Mouse (Mus musculus) CD4-positive helper T cell, adult 2 months (primary cell): Measurements from ENCODE around the gene Exosc2.
"Not testable (repeated sequence)": the region's sequence is repeated elsewhere in the genome, so short reads cannot be mapped to it uniquely, and the experiment has no call there.

Source experiments
- DNase-seq: peaks from one replicate; pipeline ENCODE4 v3.0.0-alpha.2; 2012; ENCODE audit warnings: low read depth, missing footprints, low spot score

Exosc2 gene

DNA sequence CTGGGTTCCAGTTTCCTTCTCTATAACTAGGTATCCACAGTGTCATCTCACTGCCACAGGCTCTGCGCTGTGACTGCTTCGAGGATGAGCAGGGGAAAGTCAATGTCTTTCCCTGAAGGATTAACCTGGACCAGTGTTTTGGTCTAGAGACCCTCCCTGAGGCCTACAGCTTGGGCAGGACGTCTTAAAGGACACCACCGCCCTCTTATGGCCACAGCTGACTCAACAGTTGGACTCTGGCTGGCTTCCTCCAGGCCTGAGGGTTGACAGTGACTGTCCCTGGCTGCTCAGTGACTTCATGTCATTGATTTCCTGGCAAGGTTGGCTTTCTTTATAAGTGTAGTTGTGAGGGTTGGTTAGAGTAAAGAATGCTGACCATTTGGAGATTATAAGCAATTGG is 3.2 kb upstream of the Exosc2 start:
- no peak for DNase-seq

DNA sequence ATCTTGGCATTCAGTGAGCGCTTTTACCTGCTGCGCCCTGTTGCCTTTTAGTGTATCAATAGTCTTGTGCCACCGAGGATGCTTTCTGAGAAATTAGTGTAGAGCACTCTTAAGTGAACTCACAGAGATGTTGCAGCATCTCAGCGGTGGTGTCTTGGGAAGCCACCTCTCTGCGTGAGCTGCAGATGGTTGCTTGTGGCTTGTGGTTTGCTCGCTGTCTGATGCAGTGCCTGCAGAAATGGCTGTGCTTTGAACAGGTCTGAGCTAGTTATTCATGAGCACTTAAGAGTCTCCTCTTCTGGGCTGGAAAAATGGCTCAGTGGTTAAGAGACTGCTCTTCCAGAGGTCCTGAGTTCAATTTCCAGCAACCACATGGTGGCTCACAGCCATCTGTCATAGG is 8.1 kb downstream of the Exosc2 start:
- peak; percentile 41 for DNase-seq

DNA sequence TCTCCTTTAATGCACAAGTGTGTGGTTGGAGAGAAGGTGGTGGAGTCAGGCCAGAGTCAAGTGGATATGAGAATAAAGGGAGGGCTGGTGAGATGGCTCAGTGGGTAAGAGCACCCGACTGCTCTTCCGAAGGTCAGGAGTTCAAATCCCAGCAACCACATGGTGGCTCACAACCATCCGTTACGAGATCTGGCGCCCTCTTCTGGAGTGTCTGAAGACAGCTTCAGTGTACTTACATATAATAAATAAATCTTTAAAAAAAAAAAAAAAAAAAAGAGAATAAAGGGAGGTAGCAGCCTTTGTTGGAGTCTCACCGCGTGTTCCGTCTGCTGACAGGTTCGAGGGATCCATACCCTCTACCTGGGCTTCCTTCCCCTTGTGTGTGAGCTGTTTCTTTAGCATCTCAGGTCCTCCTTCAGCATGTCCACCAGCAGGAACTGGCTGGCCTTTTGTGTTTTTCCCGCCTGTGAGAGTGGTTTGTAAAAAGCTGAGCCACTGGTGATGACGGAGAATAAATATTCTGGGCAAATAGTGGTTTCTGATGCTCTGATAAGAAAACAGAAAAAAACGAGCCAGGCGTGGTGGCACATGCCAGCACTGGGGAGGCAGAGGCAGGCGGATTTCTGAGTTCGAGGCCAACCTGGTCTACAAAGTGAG is 10.7 kb downstream of the Exosc2 start:
- not testable (repeated sequence) for DNase-seq

DNA sequence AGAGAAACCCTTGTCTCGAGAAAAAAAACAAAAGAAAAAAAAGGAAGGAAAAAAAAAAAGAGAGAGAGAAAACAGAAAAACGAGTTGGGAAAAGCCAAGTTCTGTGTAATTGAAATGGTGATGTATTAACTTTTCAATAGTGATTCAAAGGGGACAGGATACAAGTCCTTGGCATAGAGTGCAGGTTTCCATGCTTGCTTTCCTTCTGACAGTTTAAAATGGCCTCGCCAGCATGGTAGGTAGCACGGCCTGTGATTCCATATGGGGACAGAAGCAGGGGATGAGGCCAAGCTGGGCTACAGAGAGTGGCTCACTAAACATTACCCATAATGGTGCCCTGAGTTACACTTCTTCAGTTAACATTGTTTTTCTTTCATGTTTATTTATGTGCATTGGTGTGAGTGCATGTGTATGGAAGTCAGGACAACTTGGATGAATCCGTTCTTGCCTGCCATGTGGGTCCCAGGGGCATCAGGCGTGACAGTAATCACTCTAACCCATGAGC is 11.3 kb downstream of the Exosc2 start:
- no peak for DNase-seq

DNA sequence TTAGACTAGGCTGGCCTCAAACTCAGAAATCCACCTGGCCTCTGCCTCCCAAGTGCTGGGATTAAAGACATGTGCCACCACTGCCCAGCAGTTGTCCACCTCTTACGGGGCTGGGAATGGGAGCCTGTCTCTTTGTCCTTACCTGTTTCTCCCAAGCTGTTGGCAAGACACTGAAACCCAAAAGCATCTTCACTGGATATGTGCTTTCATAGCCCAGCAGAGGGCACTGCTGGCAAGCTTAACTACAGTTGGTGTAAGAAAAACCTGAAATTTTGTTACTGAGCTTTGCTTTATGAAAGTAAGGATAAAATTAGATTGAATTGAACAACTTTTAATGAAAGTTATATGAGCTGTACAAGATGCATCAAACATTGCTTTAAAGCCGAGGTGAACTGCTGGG is 13.2 kb downstream of the Exosc2 start:
- peak; percentile 70 for DNase-seq

DNA sequence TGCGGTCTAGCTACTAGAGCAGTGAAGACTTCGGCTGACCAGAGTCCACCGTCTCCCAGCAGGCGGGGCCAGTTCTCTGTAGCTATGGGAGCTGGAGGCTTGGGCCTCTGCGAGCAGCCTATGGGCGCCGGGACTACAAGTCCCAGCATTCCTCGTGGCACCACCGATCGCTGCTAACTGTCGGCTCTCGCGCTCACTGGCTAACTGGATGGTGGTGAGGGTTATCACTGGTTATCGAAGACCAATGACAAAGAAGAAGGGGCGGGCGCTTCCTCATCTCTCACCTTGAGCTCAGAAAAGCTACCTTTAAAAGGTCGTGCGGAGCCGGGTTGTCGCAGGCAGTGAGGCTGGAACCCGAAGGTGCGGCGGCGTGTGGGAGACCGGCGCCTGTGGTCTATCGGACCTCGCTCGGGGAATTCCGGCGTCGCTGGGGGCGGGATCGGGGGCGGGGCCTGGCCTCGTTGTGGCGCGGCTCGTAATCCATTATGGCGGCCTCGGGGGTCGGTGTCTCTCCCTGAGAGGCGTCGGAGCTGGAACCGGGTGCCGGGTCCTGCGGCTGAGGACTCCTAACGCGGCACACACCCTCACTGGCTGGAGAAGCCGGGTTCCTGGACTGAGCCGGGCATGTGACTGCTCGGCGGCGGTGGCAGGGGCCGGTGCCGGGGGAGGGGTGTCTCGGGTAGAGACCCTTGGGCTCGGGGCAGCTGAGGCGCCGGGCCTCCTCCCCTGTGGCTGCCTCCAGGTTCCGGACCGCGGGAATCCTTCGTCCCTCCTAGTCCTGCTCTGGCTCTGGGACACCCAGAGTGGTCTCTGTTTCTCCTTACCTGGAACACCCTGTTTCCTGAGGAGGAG is 17.8 kb downstream of the Exosc2 start, which contains the start of gene Abl1:
Gene Abl1 (plus strand): TSS at position 303 of the 852 bp plus-strand sequence.
- peak; percentile 96 for DNase-seq

DNA sequence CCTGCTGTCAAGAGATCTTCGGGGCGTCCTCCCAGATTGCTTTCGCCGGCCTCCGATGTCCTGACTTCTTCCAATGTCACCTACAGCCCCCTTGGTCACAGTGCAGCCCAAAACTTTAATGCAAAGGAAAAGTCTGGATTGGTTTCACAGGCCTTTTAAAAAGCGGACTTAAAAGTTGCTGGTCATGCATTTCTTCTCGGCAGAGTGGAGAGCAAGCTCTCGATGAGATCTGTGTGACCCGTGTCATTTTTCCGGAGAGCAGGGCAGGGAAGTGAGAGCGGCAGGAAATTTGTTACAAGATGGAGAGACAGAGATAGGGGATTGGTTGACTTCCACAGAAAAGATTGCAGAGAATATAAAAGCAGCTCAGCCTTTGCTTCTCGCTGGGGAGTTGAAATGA is 18.5 kb downstream of the Exosc2 start:
- DNase-seq: peak; percentile 31

DNA sequence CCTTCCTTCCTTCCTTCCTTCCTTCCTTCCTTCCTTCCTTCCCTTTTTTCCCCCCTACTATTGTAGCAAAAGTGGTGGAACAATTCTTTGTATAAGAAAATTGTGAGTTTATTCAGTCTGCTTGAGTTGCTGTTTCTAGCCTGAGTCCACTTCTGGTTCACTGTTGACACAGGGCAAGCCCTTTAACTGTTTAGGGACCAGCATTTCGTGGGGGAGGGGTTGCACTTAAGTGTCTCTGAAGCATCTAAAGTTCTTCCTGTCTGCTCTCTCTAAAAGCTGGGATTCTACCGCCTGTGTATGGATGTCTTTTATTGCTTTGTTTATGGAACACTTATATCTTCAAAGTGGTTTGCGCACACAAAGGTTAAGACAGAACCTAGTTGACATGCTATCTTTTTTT is 19.5 kb downstream of the Exosc2 start:
- DNase-seq: no peak

DNA sequence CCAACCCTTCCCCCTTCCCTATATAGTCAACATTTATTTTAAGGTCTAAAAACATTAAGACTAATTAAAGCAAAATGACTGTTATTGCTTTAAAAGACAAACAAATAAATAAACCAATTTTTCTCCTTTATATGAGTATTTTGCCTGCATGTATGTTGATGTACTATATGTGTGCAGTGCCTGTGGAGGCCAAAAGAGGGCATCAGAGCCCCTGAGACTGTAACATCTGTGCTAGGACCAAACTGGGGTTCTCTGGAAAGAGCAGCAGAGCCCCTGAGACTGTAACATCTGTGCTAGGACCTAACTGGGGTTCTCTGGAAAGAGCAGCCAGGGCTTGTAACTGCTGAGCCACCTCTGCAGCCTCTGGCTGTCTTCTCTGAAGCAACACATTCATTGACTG is 27.7 kb downstream of the Exosc2 start:
- DNase-seq: no peak

DNA sequence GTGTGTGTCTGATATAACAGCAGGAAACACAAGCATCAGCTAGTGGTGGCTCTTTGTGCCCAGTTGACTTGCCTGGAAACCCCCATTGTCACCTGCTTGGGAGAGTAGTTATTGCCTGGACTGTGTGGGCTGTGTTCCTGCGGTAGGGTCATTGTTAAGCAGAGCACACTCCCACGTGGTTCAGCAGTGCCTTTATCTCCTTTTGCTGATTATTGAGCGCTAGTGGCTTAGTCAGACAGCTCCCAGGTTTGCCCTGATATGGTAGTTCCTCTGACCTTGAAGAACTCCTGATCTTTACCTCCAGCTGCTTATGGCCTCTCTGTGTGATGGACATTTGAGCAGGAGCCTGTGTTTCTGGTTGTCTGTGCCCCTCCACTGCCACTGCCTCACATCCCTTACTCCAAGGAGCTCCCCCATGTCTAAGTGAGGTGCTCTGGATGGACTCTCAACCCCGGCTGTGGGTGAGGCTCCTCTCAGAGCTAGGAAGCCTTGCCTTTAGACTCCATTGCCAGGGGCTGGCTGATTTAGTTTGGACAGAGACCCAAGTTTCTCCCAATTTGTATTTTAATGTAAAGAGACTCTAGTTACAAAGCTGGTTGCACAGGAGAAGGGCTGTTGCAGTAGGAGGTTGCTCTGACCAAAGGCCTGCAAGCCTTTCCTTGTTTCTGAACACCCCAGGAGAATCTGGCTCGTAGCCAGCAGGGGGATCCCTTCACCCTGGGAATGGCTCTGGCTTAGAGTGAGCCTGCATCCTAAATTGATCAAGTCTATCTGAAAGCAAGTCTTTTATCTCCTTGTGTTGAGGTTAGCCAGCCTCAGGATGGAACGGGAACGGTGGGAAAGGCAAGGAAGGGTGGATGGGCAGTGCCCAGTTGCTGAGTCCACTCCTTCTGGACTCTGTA is 30.3 kb downstream of the Exosc2 start:
- DNase-seq: no peak

DNA sequence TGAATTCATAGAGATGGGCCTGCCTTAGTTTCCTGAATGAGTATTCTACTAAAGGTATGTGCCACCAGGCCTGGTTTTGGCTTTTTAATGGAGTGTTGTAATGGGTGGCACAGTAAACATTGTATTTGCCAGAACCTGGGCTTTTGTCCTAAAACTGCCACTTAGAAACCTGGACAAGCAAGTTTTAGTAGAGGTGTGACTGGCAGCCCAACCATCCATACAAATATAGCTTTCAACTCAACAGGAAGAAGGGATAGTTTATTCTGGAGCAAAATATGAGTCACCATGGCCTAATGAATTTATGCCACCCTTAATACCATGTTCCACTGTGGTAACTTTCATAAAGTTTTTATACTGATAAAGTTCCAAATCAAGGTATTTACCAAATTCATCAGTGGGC is 32.7 kb downstream of the Exosc2 start:
- no peak for DNase-seq

DNA sequence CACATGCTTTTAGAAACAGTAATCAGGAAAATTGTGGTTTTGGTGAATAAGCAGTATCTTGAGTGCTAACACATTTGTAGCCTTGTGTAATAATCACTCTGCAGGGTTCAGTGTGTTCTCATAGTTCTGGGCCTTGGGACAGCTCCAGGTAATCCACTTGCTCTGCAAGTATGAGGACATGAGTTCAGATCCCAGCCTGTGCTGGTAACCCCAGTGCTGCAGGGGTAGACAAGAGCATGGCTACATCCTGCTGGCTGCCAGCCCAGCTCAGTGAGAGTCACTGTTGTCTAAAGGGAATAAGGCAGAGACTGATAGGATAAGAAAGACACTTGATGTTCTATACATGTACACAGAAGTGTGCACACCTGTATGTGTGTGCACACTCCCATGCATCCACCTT is 35.4 kb downstream of the Exosc2 start:
- DNase-seq: no peak

DNA sequence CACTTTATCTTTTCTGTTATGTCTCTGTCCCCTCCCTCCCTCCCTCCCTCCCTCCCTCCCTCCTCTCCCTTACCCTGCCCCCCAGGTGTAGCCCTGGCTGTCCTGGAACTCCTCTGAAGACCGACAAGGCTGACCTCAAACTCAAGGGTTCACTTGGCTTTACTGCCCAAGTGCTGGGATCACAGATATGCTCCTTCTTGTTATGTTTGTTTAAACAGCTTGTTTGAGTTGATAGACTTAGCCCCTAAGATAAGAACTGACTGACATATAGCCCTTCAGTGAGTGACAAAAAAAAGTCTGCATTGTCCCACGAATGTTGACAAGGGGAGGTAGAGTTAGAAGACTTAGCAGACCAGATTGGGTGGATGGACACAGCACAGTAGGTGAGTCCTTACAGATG is 36.0 kb downstream of the Exosc2 start:
- no peak for DNase-seq

DNA sequence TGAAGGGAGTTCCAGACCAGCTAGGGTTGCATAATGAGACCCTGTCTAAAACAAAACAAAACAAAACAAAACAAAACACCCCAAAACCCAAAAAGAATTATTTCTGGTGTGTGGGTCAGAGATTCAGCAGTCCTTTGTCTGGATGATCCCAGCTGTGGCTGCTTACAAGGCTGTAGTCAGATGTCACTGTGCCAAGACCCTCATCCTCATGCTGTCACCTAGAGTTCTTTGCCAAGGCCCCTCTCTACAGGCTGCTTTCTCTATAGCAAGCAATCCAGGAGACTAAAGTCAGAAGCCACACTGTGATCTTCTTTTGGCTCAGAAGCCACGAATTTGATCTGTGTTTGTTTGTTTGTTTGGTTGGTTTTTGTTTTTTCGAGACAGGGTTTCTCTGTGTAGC is 42.2 kb downstream of the Exosc2 start:
- DNase-seq: no peak

DNA sequence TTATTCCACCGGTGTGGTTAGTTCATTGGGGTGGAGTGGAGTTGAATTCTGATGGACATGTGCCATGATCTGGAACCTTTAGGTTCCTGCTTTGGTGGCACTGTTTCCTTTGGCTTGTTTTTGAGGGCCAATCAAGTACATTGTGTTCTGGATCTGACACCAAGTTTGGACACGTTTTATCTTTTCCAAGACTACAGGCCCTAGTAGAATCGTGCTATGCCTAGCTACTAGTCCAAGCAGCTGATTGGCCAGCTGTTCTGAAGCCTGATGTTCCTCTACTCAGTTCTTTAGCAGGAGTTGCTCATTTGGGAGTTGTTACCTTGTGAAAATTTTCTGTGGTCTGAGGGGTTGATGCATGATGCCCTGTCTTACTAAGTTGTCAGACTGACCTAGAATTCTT is 43.3 kb downstream of the Exosc2 start:
- no peak for DNase-seq

DNA sequence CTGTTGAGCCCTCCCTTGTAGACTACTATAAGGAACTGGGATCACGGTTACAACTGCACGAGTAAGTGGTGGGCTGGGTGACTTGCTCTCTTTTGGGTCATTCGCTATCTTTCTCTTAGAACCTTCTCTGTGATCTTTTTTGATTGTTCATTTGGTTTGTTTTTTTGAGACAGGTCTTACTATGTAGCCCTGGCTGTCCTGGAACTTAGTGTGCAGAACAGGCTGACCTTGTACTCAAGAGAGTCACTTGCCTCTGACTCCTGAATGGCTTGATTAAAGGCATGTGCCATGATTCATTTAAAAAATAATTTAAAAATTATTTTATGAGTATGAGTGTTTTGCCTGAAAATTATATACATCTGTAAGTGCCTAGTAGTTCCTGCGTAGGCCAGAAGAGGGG is 44.3 kb downstream of the Exosc2 start:
- no peak for DNase-seq

DNA sequence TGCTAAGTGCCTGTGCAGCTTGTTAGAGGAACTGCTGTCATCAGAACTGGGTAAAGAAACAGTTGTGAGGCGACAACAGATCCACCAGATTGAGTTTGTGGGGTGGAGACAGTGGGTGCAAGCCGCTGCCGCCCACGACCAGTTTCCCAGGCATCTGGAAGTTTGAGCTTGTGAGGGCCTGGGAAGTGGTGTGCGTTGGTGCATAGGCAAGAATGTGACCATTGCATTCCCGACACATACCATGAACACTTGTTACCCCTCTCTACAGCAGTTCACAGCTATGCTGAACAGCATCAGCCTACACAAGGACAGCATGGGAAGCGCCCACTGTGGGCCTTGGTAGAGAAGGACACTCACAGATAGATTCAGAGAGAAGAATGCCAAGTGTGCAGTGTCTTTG is 45.5 kb downstream of the Exosc2 start:
- DNase-seq: no peak

DNA sequence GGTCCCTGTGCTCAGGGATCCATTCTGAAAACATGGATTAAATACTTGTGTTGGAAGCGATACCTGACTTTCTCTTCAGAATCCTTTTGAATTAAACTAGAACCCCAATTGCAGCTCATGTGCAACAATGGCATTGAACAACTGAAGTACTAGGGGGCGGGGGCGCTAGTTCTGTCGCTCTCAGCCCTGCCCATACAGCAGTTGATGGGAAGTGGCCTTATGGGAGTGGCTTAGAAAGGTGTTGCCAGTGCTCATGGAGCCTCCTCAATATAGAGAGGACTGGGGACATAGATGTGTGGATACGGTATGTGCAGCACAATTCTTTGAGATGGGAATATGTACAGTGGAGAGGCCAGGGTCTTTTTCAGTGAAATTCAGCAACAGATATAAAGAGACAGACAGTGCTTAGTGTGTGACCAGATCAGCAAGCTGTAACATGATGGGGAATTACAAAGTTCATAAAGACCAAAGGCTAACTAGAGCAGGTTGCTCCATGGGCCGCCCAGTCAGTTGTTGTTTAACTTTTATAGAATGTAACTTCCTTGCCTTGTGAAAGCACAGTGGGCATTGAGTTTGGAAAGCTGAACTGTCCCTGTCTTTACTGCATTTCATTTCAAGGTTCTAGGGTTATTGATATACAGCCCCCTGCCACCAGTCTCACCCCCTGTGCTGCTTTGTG is 48.8 kb downstream of the Exosc2 start:
- no peak for DNase-seq

DNA sequence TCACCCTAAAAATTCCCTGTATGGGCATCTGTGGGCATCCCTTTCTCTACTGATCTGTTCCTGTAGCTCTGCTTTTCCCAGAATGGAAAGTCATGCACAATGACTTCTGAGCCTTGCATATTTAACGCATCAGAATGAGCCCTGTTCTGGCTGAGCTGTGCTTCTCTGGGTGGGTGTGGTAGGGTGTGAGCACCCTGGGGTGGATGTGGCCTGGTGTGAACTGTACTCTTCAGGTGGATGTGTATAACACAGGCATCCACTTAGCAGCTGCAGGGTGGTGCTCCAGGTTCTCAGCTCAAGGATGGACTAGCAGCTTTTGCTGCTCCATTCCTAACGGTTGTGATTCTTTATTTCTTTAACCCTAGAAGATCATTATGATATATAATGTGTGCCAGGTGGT is 49.4 kb downstream of the Exosc2 start:
- DNase-seq: no peak

DNA sequence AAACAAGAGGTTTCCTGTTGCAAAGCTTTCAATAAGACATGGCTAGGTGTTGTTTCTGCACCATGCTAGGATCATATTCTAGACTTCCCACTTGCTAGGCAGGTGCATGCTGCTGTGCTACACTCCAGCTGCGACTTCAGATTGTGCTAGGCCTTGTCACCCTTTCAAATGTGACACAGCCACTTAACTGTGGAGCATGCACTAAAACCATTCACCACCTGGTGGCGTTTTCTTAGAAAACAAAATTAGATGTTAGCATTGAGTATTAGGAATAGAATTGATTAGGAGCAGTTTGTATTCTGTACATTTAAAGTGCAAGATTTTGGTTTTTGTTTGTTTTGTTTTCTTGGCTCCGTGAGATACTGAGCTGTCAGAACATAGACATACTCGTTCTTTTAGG is 50.3 kb downstream of the Exosc2 start:
- DNase-seq: no peak

DNA sequence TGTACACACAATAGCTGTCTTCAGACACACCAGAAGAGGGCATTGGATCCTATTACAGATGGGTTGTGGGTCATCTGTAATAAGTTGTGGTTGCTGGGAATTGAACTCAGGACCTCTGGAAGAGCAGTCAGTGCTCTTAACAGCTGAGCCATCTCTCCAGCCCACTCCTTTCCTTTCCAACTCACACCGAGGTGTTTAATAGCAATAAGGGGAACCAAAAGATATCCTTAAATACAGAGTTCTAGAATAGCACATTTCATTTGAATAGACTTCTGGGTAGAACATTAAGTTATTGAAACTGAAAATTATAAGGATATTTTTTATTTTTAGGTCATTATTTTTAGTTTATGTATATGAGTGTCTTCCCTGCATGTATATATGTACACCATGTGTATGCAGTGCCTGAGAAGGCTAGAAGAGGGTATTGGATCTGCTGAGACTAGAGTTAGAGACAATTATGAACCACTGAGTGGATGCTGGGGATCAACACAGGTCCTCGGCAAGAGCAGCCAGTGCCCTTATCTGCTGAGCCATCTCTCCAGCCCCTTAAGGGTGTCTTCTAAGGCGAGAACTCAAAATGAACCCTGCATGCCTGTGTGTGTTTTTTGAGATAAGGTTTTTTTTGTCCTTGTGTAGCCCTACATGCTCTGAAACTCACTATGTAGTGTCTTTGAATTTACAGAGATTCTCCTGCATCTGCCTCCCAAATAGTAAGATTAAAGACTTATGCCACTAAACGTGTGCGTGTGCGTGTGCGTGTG is 54.4 kb downstream of the Exosc2 start:
- no peak for DNase-seq
